Mouse (Mus musculus) hindbrain, embryonic 11.5 days (tissue): Measurements from ENCODE around the gene Mad2l1bp. TPM values are rescaled to one million over a fixed set of nuclear protein-coding genes. Genes with fewer than 3 reads are reported as not detected.

Experiments used
- ATAC-seq: fragments of 200-750 bp; cut with Nextera tagmentation; 2 replicates; pipeline ENCODE4 v1.8.0; 2017; ENCODE audit warnings: mild to moderate bottlenecking, moderate TSS enrichment, moderate library complexity; ENCODE audit not compliant: low FRiP score
- DNase-seq: peaks from one replicate; pipeline ENCODE4 v3.0.0-alpha.2; 2015; ENCODE audit warnings: low spot score
- H3K27ac ChIP-seq: fragments of 300-500 bp; sonication (generic); 2 replicates; pipeline ENCODE4 v1.5.1; 2014; ENCODE audit warnings: mild to moderate bottlenecking, low read depth, low read length
- H3K27me3 ChIP-seq: fragments of 300-500 bp; sonication (generic); 2 replicates; pipeline ENCODE4 v1.6.1; 2014; ENCODE audit warnings: mild to moderate bottlenecking, low read length, moderate library complexity, mixed read lengths; ENCODE audit not compliant: control insufficient read depth, insufficient read depth
- H3K36me3 ChIP-seq: fragments of 300-500 bp; sonication (generic); 2 replicates; pipeline ENCODE4 v1.6.1; 2014; ENCODE audit warnings: mild to moderate bottlenecking, low read length, moderate library complexity, mixed read lengths; ENCODE audit not compliant: control insufficient read depth, insufficient read depth
- H3K4me1 ChIP-seq: fragments of 300-500 bp; sonication (generic); replicated peaks from 2 replicates; pipeline ENCODE4 v1.6.1; 2014; ENCODE audit warnings: low read length, mixed read lengths; ENCODE audit not compliant: control insufficient read depth, insufficient read depth
- H3K4me2 ChIP-seq: fragments of 300-500 bp; sonication (generic); replicated peaks from 2 replicates; pipeline ENCODE4 v1.6.1; 2014; ENCODE audit warnings: mild to moderate bottlenecking, low read depth, low read length
- H3K4me3 ChIP-seq: fragments of 300-500 bp; sonication (generic); 2 replicates; pipeline ENCODE4 v1.5.1; 2014; ENCODE audit warnings: low read depth, low read length
- H3K9ac ChIP-seq: fragments of 300-500 bp; sonication (generic); 2 replicates; pipeline ENCODE4 v1.6.1; 2014; ENCODE audit warnings: low read depth, low read length
- H3K9me3 ChIP-seq: fragments of 300-500 bp; sonication (generic); 2 replicates; pipeline ENCODE4 v1.6.1; 2016; ENCODE audit warnings: low read length; ENCODE audit not compliant: control insufficient read depth
- WGBS: fragments of 180-500 bp; shearing (Covaris S2); extraction: QIAGEN DNeasy Blood & Tissue Kit; methylation state at CpG from one replicate; pipeline ENCODE4 v1.1.7; 2014; 5-methylcytosine and 5-hydroxymethylcytosine counted together
- polyA plus RNA-seq: library from polyadenylated mRNA; unstranded; fragments of >200 nt; fragmentation: Nextera tagmentation; extraction: Ambion mirVana; gene quantifications from 2 replicates; pipeline ENCODE4 v1.2.1, GENCODE M21; 2014

Mad2l1bp gene
- polyA plus RNA-seq, 1 experiment from 2014 or later = 37.9 TPM

DNA sequence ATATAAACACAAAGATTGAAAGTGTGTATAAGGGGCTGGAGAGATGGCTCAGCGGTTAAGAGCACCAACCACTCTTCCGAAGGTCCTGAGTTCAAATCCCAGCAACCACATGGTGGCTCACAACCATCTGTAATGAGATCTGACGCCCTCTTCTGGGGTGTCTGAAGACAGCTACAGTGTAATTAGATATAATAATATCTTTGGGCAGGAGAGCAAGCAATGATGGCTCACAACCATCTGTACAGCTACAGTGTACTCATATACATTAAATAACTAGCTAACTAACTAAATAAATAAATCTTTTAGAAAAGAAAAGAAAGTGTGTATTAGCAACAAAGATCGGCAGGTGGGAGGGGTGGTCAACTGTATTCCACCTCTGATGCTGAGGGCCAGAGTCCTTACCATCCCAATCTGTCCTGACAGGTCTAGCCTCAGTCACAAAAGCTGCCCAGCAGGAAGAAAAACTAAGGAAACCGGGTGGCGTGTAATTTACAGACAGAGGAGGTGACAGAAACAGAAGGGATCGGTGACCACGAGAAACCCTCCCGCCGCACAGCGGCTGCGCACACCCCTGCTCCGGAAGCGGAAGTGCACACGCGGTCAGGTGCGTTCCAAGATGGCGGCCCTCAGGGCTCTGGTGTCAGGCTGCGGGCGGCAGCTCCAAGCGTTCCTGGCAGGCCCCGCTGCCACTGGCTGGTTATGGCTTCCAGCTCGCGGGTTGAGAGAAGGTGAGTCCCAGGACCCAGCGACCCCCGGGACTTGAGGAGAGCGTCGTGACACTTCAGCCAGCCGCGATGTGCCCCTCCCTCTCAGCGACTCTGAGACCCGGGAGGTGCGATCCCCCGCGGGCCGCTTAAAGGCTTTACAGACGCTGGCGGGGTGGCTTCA, 42.7 kb downstream of the Mad2l1bp start, which contains the start of gene Mrps18a:
Mrps18a (plus strand) TSS at position 585 of the 888 bp plus-strand sequence.
- Histone ChIP-seq H3K27me3 (no peaks in the 10 kb centered on the region), H3K36me3 (no peaks in the 10 kb centered on the region), H3K4me3 (peak within 1 kb of the TSS; percentile 73), H3K4me1 (no peaks in the 10 kb centered on the region), H3K4me2 (peak within 1 kb of the TSS; percentile 44), H3K9ac (peak within 1 kb of the TSS; percentile 68), H3K9me3 (no peaks in the 10 kb centered on the region), H3K27ac (peak within 1 kb of the TSS; percentile 75; the same call in 1 of the 2 replicates)
- DNase-seq = peak; percentile 90
- ATAC-seq = peak; percentile 93
- WGBS = 7% methylated on average over 36 of the region's 38 CpGs

DNA sequence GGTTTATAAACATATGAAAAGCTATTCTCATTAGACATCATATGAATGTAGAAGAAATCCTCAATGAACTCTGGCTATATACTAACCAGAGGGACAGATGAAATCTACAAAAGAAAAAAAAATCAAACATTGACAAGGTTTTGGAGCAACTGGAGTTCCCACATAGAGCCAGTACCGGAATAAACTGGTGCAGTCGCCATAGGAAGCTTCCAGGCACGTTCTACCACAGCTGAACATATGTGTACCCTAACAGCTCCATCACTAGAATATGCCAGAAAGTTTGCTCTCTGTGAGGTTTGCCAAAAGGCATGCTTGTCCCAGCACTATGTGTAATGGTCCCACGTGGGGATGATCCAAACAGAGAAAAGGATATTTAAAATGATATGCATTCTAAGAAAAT, 45.1 kb downstream of the Mad2l1bp start:
- H3K4me2 ChIP-seq = no peak overlapping the region
- no peaks in the 10 kb centered on the region for H3K36me3 ChIP-seq
- no peak overlapping the region for H3K27ac ChIP-seq
- H3K4me1 ChIP-seq = no peaks in the 10 kb centered on the region; the same call in 1 of the 2 replicates
- no peak overlapping the region for H3K4me3 ChIP-seq
- no peak for DNase-seq
- ATAC-seq = no peak
- H3K9ac ChIP-seq = no peak overlapping the region
- no peaks in the 10 kb centered on the region for H3K27me3 ChIP-seq
- H3K9me3 ChIP-seq = no peaks in the 10 kb centered on the region
- 79% methylated on average over 4 of the region's 4 CpGs for WGBS

DNA sequence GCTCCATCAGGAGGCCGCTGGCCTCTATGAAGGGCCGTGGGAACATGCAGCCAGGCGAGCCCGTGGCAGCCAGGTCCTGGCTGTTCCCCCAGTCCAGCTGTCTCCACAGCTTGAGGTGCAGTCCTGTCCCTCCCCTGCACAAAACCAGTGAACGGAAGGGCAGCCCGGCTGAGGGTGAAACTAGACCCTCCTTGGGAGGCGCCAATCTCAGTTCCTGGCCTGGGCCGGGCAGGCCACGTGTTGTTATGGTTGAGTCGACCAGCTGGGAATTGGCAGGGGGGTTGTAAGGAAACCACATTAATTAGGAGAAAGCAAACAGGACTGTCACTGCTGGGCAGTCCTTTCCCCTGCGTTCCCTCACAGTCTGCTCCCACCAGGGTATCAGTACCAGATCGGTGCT, 48.9 kb downstream of the Mad2l1bp start:
- no peak for ATAC-seq
- no peak overlapping the region for H3K9ac ChIP-seq

DNA sequence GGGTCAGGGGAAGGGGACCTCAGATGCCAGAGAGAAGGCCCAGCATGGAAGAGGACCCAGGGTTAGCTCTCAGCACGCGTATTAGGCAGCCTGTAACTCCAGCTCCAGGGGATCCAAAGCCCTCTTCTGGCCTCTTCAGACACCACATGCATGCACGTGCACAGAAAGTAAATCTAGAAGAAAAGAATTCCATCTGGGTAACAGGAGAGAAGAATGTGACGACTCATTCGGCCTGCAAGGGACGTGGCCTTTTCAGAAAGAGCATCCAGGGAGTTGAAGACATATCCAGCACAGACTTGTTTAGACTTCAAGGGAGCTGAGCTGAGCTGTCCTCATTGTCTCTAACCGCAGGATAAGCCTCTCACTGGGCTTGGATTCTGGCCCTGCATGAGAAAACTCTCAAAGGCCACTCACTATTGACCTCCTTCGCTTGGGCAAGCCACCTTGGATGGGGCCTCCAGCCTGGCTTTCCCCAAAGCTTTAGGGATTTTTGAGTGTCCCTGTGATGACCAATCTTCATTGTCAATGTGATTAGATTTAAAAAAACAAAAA, 50.7 kb downstream of the Mad2l1bp start:
- no peak for ATAC-seq
- H3K4me3 ChIP-seq = no peak overlapping the region

More for the DNA sequence above, 48.9 kb downstream of the Mad2l1bp start:
- Histone ChIP-seq H3K4me1 (no peaks in the 10 kb centered on the region; the same call in 1 of the 2 replicates), H3K36me3 (no peaks in the 10 kb centered on the region), H3K4me3 (no peak overlapping the region), H3K27me3 (no peaks in the 10 kb centered on the region), H3K9me3 (no peaks in the 10 kb centered on the region), H3K4me2 (no peak overlapping the region), H3K27ac (no peak overlapping the region)
- DNase-seq = peak; percentile 28
- WGBS = 41% methylated on average over 12 of the region's 12 CpGs

DNA sequence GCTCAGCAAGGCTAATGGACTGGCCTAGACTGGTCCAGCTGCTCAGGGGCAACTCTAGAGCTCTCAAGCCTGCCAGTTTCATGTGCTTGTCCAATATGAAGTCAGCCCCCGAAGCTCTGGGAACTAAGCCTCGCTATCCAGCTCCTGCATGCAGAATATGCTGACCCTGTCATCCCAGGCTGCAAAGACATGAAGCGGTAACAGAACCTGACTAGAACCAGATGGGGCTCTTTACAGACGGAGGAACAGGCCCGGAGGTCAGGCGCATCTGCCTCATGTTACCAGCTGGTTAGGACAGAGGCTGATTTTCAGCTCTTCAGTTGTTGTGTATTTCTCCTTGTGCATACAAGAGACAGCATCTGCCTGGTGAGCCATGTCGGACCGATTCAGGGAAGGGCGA, 51.4 kb downstream of the Mad2l1bp start:
- H3K4me3 ChIP-seq = no peak overlapping the region
- 68% methylated on average over 9 of the region's 9 CpGs for WGBS
- no peaks in the 10 kb centered on the region for H3K27me3 ChIP-seq
- ATAC-seq (no peak), DNase-seq (no peak)
- no peak overlapping the region for H3K4me2 ChIP-seq
- 0 out of 2 replicates have a peak overlapping the region, but pooled peaks have one; percentile 10 for H3K27ac ChIP-seq
- H3K9ac ChIP-seq = no peak overlapping the region
- no peaks in the 10 kb centered on the region for H3K9me3 ChIP-seq
- no peaks in the 10 kb centered on the region for H3K36me3 ChIP-seq
- H3K4me1 ChIP-seq = no peaks in the 10 kb centered on the region; the same call in 1 of the 2 replicates

More for the DNA sequence above, 50.7 kb downstream of the Mad2l1bp start:
- Histone ChIP-seq H3K36me3 (no peaks in the 10 kb centered on the region), H3K4me1 (no peaks in the 10 kb centered on the region; the same call in 1 of the 2 replicates), H3K4me2 (no peak overlapping the region), H3K9me3 (no peaks in the 10 kb centered on the region), H3K27ac (no peak overlapping the region), H3K9ac (no peak overlapping the region), H3K27me3 (no peaks in the 10 kb centered on the region)
- WGBS = 54% methylated on average over 8 of the region's 8 CpGs
- no peak for DNase-seq

DNA sequence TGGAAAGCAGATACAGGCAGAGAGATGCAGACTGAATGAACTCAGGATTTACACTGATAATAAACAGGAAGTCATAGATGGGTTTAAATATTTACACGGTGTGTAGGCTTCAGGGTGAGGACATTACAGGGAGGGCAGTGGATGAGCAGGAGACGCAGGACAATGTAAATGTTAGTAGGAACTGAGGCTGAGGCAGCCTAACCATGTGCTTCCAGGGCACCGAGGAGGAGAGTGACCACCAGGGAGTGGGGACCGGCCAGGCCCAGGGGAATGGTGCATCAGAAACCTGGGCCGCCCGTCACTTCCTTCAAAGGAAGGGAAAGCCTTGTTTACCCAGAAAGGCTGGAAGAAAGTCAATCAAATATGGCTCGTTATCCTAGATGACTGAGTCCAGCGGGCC, 54.8 kb downstream of the Mad2l1bp start:
- DNase-seq (no peak), ATAC-seq (no peak)
- WGBS = 74% methylated on average over 8 of the region's 8 CpGs
- no peaks in the 10 kb centered on the region for H3K4me1 ChIP-seq
- no peaks in the 10 kb centered on the region for H3K27me3 ChIP-seq
- no peak overlapping the region for H3K4me3 ChIP-seq
- H3K27ac ChIP-seq = no peak overlapping the region
- H3K9me3 ChIP-seq = no peaks in the 10 kb centered on the region
- H3K36me3 ChIP-seq = no peaks in the 10 kb centered on the region
- H3K4me2 ChIP-seq = no peak overlapping the region
- no peak overlapping the region for H3K9ac ChIP-seq

Other genes with a start within 250 kb of the Mad2l1bp start
- 2.6 and 6.2 TPM in 2 replicates for gene Vegfa, start 121.2 kb downstream of the Mad2l1bp start, polyA plus RNA-seq
- gene Mrps18a, start 42.6 kb downstream of the Mad2l1bp start, polyA plus RNA-seq = 122 and 130 TPM in 2 replicates
- gene Rsph9, start 9.3 kb downstream of the Mad2l1bp start, polyA plus RNA-seq = 17.6 and 20.1 TPM in 2 replicates
- 23.3 and 27.2 TPM in 2 replicates for gene Gtpbp2, start 7.5 kb upstream of the Mad2l1bp start, polyA plus RNA-seq
- 10.4 and 10.7 TPM in 2 replicates for gene Polh, start 49.1 kb upstream of the Mad2l1bp start, polyA plus RNA-seq
- gene Xpo5, start 49.2 kb upstream of the Mad2l1bp start, polyA plus RNA-seq = 60.6 and 69.1 TPM in 2 replicates
- gene Polr1c, start 94.5 kb upstream of the Mad2l1bp start, polyA plus RNA-seq = 100 and 113 TPM in 2 replicates
- gene Yipf3, start 94.5 kb upstream of the Mad2l1bp start, polyA plus RNA-seq = 64.0 and 64.7 TPM in 2 replicates
- gene Lrrc73, start 100.0 kb upstream of the Mad2l1bp start, polyA plus RNA-seq = 3.1 and 3.4 TPM in 2 replicates
- gene Tjap1, start 129.5 kb upstream of the Mad2l1bp start, polyA plus RNA-seq = 43.4 and 47.4 TPM in 2 replicates
- gene Dlk2, start 143.9 kb upstream of the Mad2l1bp start, polyA plus RNA-seq = 1.3 and 1.8 TPM in 2 replicates
- 3.8 and 4.8 TPM in 2 replicates for gene Abcc10, start 174.8 kb upstream of the Mad2l1bp start, polyA plus RNA-seq
- 16.5 and 20.7 TPM in 2 replicates for gene Zfp318, start 230.2 kb upstream of the Mad2l1bp start, polyA plus RNA-seq